Mouse (Mus musculus): ENCODE data around the gene Slc22a6.
A peak's percentile ranks its signal among the peaks of the same experiment; 100 is the strongest.

The Slc22a6 gene

GRCm38 (mm10) chr19:8617904-8618303 lies at the start of gene Slc22a6:
Gene Slc22a6, plus strand, starts transcription at chr19:8618039.
- DNase-seq = no peak

GRCm38 (mm10) chr19:8569453-8569863 lies 48.4 kb upstream of the Slc22a6 start:
- DNase-seq = peak; percentile 61 to 66

- no peak for DNase-seq
Observed at GRCm38 (mm10) chr19:8570341-8571040, 47.3 kb upstream of the Slc22a6 start.

- no peak for DNase-seq
Observed at GRCm38 (mm10) chr19:8571746-8572145, 46.1 kb upstream of the Slc22a6 start.

GRCm38 (mm10) chr19:8572485-8572884 lies 45.4 kb upstream of the Slc22a6 start:
- no peak for DNase-seq

- DNase-seq = no peak
Observed at GRCm38 (mm10) chr19:8577432-8577831, 40.4 kb upstream of the Slc22a6 start.

- peak; percentile 75 to 82 for DNase-seq
Observed at GRCm38 (mm10) chr19:8578293-8578969, 39.4 kb upstream of the Slc22a6 start.

GRCm38 (mm10) chr19:8578970-8579342 lies 38.9 kb upstream of the Slc22a6 start:
- no peak for DNase-seq

GRCm38 (mm10) chr19:8585298-8585697 lies 32.5 kb upstream of the Slc22a6 start:
- DNase-seq = no peak

GRCm38 (mm10) chr19:8585899-8586298 lies 31.9 kb upstream of the Slc22a6 start:
- DNase-seq = no peak

GRCm38 (mm10) chr19:8586350-8586749 lies 31.5 kb upstream of the Slc22a6 start:
- no peak for DNase-seq

- no peak for DNase-seq
Observed at GRCm38 (mm10) chr19:8587315-8587714, 30.5 kb upstream of the Slc22a6 start.

GRCm38 (mm10) chr19:8590954-8591353 lies 26.9 kb upstream of the Slc22a6 start, which contains the start of gene Slc22a8:
Gene Slc22a8, plus strand, starts transcription at chr19:8591254.
- DNase-seq = no peak

- DNase-seq = no peak
Observed at GRCm38 (mm10) chr19:8592155-8592554, 25.7 kb upstream of the Slc22a6 start.

GRCm38 (mm10) chr19:8592873-8593408 lies 24.9 kb upstream of the Slc22a6 start:
- DNase-seq = no peak

GRCm38 (mm10) chr19:8593833-8594232 lies 24.0 kb upstream of the Slc22a6 start:
- no peak for DNase-seq

GRCm38 (mm10) chr19:8594518-8594917 lies 23.3 kb upstream of the Slc22a6 start:
- no peak for DNase-seq

- DNase-seq = no peak
Observed at GRCm38 (mm10) chr19:8597269-8597668, 20.6 kb upstream of the Slc22a6 start.

- DNase-seq = no peak
Observed at GRCm38 (mm10) chr19:8599229-8599628, 18.6 kb upstream of the Slc22a6 start.

GRCm38 (mm10) chr19:8601922-8602321 lies 15.9 kb upstream of the Slc22a6 start:
- DNase-seq = no peak

- no peak for DNase-seq
Observed at GRCm38 (mm10) chr19:8602914-8603313, 14.9 kb upstream of the Slc22a6 start.

GRCm38 (mm10) chr19:8604536-8605240 lies 13.2 kb upstream of the Slc22a6 start:
- DNase-seq = no peak

GRCm38 (mm10) chr19:8605241-8605558 lies 12.6 kb upstream of the Slc22a6 start:
- peak in 1 of 2 experiments; percentile 17 for DNase-seq
